Mouse (Mus musculus) stomach, postnatal 0 days (tissue): ENCODE measurements around the gene Tmod1. TPM values are rescaled to one million over a fixed set of nuclear protein-coding genes. Genes with fewer than 3 reads are reported as not detected.
A peak's percentile ranks its signal among the peaks of the same experiment; 100 is the strongest.

ENCODE experiments used
- ATAC-seq: fragments of 200-750 bp; cut with Nextera tagmentation; 2 replicates; pipeline ENCODE4 v1.8.0; 2017; ENCODE audit not compliant: low FRiP score, low TSS enrichment
- DNase-seq: peaks from one replicate; pipeline ENCODE4 v3.0.0-alpha.2; 2016; ENCODE audit warnings: low spot score
- H3K27ac ChIP-seq: fragments of 300-500 bp; sonication (generic); replicated peaks from 2 replicates; pipeline ENCODE4 v1.5.1; 2014; ENCODE audit warnings: mild to moderate bottlenecking, control low read depth
- H3K27me3 ChIP-seq: fragments of 300-500 bp; sonication (generic); 2 replicates; pipeline ENCODE4 v1.6.1; 2014; ENCODE audit warnings: low read length; ENCODE audit not compliant: control insufficient read depth, insufficient read depth
- H3K36me3 ChIP-seq: fragments of 300-500 bp; sonication (generic); 2 replicates; pipeline ENCODE4 v1.6.1; 2014; ENCODE audit warnings: low read length, mixed read lengths; ENCODE audit not compliant: control insufficient read depth, insufficient read depth
- H3K4me1 ChIP-seq: fragments of 300-500 bp; sonication (generic); replicated peaks from 2 replicates; pipeline ENCODE4 v1.6.1; 2014; ENCODE audit warnings: antibody characterized with exemption; ENCODE audit not compliant: control insufficient read depth, insufficient read depth
- H3K4me2 ChIP-seq: fragments of 300-500 bp; sonication (generic); replicated peaks from 2 replicates; pipeline ENCODE4 v1.6.1; 2014; ENCODE audit warnings: low read depth, mild to moderate bottlenecking, control low read depth, moderate library complexity
- H3K4me3 ChIP-seq: fragments of 300-500 bp; sonication (generic); 2 replicates; pipeline ENCODE4 v1.5.1; 2014; ENCODE audit warnings: low read depth, low read length, control low read depth
- H3K9ac ChIP-seq: fragments of 300-500 bp; sonication (generic); 2 replicates; pipeline ENCODE4 v1.6.1; 2014; ENCODE audit warnings: mild to moderate bottlenecking, low read length, control low read depth, mixed read lengths
- H3K9me3 ChIP-seq: fragments of 300-500 bp; sonication (generic); 2 replicates; pipeline ENCODE4 v1.6.1; 2016; ENCODE audit warnings: low read length; ENCODE audit not compliant: control insufficient read depth
- CTCF ChIP-seq: IDR thresholded peaks from 2 replicates; pipeline ENCODE4 v1.5.1; 2016; ENCODE audit warnings: antibody characterized with exemption, low read depth, mild to moderate bottlenecking, moderate library complexity
- EP300 ChIP-seq: optimal IDR thresholded peaks from 2 replicates; pipeline ENCODE3; 2016; ENCODE audit warnings: antibody characterized with exemption
- WGBS: fragments of 180-500 bp; shearing (Covaris S2); extraction: QIAGEN DNeasy Blood & Tissue Kit; methylation state at CpG from one replicate; pipeline ENCODE4 v1.1.7; 2014; 5-methylcytosine and 5-hydroxymethylcytosine counted together
- polyA plus RNA-seq: library from polyadenylated mRNA; unstranded; fragments of >200 nt; fragmentation: Nextera tagmentation; extraction: Ambion mirVana; gene quantifications from 2 replicates; pipeline ENCODE4 v1.2.1, GENCODE M21; 2015

Tmod1 gene
- polyA plus RNA-seq, 1 experiment from 2014 or later: 3.2 TPM

DNA sequence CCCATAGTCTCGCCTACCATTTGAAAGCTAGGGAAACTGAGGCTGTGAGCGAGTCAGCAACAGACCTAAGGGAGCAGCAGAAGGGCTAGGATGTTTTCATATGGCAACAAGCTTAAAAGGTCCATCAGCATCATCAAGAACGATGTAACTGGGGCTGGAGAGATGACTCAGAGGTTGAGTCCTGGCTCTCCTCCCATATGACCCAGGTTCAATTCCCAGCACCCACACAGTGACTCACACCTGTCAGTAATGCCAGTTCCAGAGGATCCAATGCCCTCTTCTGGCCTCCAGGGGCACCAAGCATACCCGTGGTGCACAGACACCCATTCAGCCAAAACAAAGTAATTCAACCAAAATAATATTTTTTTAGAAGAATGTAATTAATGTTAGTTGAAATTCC is 41.5 kb downstream of the Tmod1 start:
- TF ChIP-seq CTCF (no peak), EP300 (no peak)
- WGBS: 82% methylated on average over 4 of the region's 4 CpGs
- no peak for DNase-seq

DNA sequence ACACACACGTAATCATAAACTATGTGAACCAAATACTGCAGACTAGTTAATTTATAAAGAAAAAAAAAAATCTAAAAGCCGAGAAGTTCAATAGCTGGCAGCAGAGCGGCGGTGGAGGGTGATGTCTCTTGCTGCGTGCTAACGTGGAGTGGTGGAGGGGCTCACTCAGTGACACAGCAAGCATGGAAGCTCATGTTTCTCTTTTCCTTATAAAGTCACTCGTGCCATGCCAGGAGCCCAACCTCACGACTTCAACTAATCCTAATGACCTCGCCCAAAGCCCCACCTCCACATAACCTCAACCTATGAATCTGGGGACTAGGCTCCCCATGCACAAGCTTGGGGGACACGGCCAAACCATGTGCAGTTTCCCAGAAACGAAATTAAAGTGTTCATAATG is 43.8 kb downstream of the Tmod1 start:
- no peak overlapping the region for H3K4me3 ChIP-seq
- DNase-seq: no peak
- WGBS: 61% methylated on average over 11 of the region's 11 CpGs
- no peak for ATAC-seq
- H3K9me3 ChIP-seq: no peaks in the 10 kb centered on the region
- H3K36me3 ChIP-seq: no peaks in the 10 kb centered on the region
- no peak overlapping the region for H3K27ac ChIP-seq
- TF ChIP-seq EP300 (no peak), CTCF (no peak)
- no peak overlapping the region for H3K4me2 ChIP-seq
- H3K27me3 ChIP-seq: no peaks in the 10 kb centered on the region
- no peaks in the 10 kb centered on the region for H3K4me1 ChIP-seq
- H3K9ac ChIP-seq: no peak overlapping the region

More for the DNA sequence above, 41.5 kb downstream of the Tmod1 start:
- Histone ChIP-seq H3K9ac (no peak overlapping the region), H3K4me2 (no peak overlapping the region), H3K27ac (no peak overlapping the region), H3K4me1 (no peaks in the 10 kb centered on the region), H3K9me3 (no peaks in the 10 kb centered on the region), H3K4me3 (no peak overlapping the region), H3K36me3 (no peaks in the 10 kb centered on the region), H3K27me3 (no peaks in the 10 kb centered on the region)
- no peak for ATAC-seq

DNA sequence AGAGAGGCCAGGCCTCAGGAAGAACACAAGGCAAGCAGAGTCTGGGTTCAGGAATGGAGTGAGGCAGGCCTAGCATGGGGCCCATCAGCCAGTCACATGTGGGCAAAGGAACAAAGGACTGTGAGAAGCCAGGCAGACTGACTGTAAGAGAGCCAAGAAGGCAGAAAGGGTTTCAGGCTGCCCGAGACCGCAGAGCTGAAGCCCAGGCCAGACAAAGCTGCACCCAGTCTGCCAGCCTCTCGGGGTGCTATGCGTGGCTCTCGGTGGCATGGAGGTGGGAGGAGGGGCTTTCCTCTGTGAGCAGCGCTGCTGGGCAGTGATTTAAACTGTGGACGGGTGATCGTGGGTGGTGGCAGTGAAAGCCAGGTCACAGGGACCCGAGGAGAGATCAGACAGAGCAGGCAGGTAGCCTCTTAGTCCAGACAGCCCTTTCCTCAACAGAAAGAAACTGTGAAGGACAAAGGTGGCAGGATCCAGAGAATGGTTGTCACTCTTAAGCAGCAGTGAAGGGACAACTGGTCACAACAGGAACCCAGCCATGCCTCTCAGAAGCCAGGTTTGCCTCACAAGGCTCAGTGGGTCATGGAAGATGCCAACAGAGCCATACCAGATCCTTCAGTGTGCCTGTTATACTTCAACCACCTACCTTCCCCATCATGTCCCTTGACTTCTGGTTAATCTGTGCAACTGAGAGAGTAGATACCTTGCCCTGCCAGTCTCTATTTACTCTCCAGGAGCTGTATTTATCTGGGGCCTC is 45.9 kb downstream of the Tmod1 start:
- WGBS: 64% methylated on average over 9 of the region's 9 CpGs
- no peak for DNase-seq
- no peak overlapping the region for H3K27ac ChIP-seq

DNA sequence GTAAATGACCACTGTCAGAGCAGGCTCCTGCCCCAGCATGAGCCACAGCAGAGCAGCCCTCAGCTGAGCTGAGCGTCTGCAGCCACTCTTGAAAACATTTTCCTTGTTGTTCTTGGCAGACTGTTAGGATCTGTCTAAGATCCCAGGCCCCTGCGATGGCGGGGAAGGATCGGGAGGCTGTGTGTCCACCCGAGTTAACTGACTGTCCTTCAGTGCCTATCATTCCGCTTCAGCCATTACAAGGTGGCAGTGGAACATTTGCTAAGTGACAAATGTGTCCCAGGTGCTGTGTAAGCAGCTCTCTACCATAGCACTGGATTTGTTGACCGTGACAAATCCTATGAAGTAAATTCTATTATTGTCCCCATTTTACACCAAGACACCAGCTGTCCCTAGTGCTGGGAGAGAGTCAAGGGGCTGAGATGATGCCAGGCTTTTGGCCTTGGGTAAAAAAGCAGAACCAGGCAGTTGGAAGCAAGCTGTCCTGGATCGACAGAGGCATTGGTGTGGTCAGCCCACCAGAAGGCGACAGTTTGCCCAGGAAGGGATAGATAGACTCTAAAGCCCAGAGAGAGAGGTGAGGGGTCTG is 46.6 kb downstream of the Tmod1 start:
- no peak for TF ChIP-seq EP300
- no peak for TF ChIP-seq CTCF
- Histone ChIP-seq H3K27me3 (no peaks in the 10 kb centered on the region), H3K36me3 (no peaks in the 10 kb centered on the region), H3K4me2 (no peak overlapping the region), H3K4me3 (no peak overlapping the region), H3K27ac (no peak overlapping the region; the same call in 1 of the 2 replicates), H3K9me3 (no peaks in the 10 kb centered on the region), H3K9ac (no peak overlapping the region), H3K4me1 (no peaks in the 10 kb centered on the region)
- 58% methylated on average over 9 of the region's 9 CpGs for WGBS
- DNase-seq (no peak), ATAC-seq (no peak)

More for the DNA sequence above, 45.9 kb downstream of the Tmod1 start:
- TF ChIP-seq CTCF (no peak), EP300 (no peak)
- Histone ChIP-seq H3K4me3 (no peak overlapping the region), H3K9ac (no peak overlapping the region), H3K27me3 (no peaks in the 10 kb centered on the region), H3K9me3 (no peaks in the 10 kb centered on the region), H3K36me3 (no peaks in the 10 kb centered on the region), H3K4me1 (no peaks in the 10 kb centered on the region), H3K4me2 (no peak overlapping the region)
- ATAC-seq: no peak

DNA sequence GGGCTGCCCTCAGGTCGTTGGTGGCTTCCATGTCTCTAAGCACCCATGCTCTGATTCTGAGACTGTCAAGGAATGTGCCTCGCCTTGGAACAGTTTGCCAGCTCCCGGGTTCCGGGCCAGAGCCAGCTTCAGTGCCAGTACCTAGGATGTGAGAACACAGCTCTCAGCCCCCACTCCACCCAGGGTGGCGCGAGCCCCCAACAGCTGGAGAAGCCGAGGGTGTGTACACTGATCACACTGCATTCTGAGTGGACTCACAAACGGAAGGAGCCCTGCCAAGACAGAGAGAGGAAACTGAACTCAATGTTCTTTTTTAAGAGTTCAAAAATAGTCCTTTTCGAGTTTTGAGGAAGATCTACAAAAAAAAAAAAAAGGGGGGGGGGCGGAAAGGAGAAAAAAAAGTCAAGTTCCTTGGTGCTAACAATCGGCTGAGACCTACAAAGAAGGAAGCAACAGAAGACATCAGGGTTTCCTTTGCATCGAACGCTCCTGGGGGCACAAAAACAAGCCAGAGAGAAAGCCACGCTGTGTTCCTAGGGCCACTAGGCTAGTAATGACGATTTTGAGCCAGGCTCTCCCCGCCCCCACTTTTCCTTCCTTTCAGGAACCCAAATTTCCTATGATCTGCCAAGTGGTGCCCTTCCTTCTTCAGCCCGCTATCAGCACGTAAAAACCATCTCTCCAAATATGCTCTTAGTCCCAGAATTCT is 48.1 kb downstream of the Tmod1 start:
- Histone ChIP-seq H3K27ac (no peak overlapping the region), H3K36me3 (no peaks in the 10 kb centered on the region), H3K4me1 (no peaks in the 10 kb centered on the region), H3K9me3 (no peaks in the 10 kb centered on the region), H3K27me3 (no peaks in the 10 kb centered on the region), H3K4me2 (no peak overlapping the region), H3K9ac (no peak overlapping the region), H3K4me3 (no peak overlapping the region)
- DNase-seq (no peak), ATAC-seq (peak; percentile 33; the same call in 1 of the 2 replicates)
- WGBS: 70% methylated on average over 18 of the region's 18 CpGs
- TF ChIP-seq EP300 (no peak), CTCF (no peak)

DNA sequence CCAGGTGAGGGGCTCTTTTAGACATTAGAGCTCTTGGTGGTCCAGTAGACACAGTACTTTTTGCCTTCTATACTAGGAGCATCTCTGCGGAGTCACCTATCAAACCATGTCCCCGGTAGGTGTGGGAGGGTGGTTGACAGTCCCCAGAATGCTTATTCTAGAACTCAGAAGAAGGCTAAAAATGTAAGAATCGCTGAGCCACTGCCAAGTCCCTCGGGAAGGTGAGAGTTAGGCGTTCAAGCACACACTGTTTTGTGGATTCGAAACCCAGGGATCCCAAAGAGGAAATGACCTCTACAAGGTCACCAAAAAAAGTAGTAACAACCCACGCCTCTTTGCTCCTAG is 48.7 kb downstream of the Tmod1 start:
- TF ChIP-seq CTCF (no peak), EP300 (no peak)
- H3K4me3 ChIP-seq: no peak overlapping the region
- no peaks in the 10 kb centered on the region for H3K4me1 ChIP-seq
- ATAC-seq (no peak), DNase-seq (no peak)
- H3K36me3 ChIP-seq: no peaks in the 10 kb centered on the region
- 71% methylated on average over 7 of the region's 7 CpGs for WGBS
- no peaks in the 10 kb centered on the region for H3K9me3 ChIP-seq
- H3K27me3 ChIP-seq: no peaks in the 10 kb centered on the region
- H3K27ac ChIP-seq: no peak overlapping the region
- no peak overlapping the region for H3K9ac ChIP-seq
- no peak overlapping the region for H3K4me2 ChIP-seq
